Mouse (Mus musculus) activated CD4-positive, CD25-positive, alpha-beta regulatory T cell (primary cell): Measurements from ENCODE around the gene Prl. TPM values are rescaled to one million over a fixed set of nuclear protein-coding genes. Genes with fewer than 3 reads are reported as not detected.

Experiments used
- polyA plus RNA-seq, 2 experiments: library from polyadenylated mRNA; unstranded; fragments of 100-300 nt; shearing (Covaris generic); gene quantifications; one replicate each; pipeline ENCODE4 v1.2.1; 2017

Prl gene
- polyA plus RNA-seq: under 1 TPM in 1 of 2 experiments, not detected in 1; 0.23 TPM

GRCm38 (mm10) chr13:27057270-27057669 is at the start of gene Prl:
Prl (plus strand) TSS chr13:27057570.

DNA sequence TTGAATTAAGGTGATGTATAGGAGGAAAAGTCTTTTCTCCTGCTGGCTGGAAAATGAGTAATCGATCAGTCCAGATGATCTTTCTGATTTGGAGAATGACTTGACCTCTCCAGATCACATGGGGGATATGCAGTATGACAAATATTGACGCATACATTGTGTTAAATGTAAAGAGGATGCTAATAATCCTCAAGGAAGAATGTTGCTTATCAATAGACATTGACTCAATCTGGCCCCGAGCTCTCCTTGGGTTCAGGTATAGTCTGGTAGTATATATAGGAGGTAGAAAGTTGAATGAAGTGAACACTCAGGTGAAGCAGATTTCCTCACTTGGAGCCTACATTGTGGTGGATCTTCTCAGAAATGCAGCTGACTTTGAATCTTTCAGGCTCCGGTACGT is 36.5 kb downstream of the Prl start, which contains the start of gene Prl3d1:
Gene Prl3d1 (plus strand): TSS at position 301 of the 400 bp plus-strand sequence.

Other genes with a start within 250 kb of the Prl start
- not detected for gene Prl3d1, start 36.6 kb downstream of the Prl start, polyA plus RNA-seq
- gene Prl3d2, start 64.1 kb downstream of the Prl start, polyA plus RNA-seq: not detected
- gene Prl3d3, start 99.2 kb downstream of the Prl start, polyA plus RNA-seq: not detected
- gene Prl3c1, start 139.1 kb downstream of the Prl start, polyA plus RNA-seq: not detected
- gene Prl3b1, start 184.3 kb downstream of the Prl start, polyA plus RNA-seq: not detected
- not detected for gene Prl3a1, start 201.9 kb downstream of the Prl start, polyA plus RNA-seq